Mouse (Mus musculus) layer of hippocampus, adult 9-10 months (tissue): ENCODE measurements around the gene Dapp1.
"Not testable (repeated sequence)": the region's sequence is repeated elsewhere in the genome, so short reads cannot be mapped to it uniquely, and the experiment has no call there.

Experiments used
- DNase-seq: peaks from one replicate; pipeline ENCODE4 v3.0.0; 2022; ENCODE audit warnings: low spot score

The Dapp1 gene

GRCm38 (mm10) chr3:137989405-137989804 lies 8.1 kb upstream of the Dapp1 start:
- DNase-seq, result no peak

DNA sequence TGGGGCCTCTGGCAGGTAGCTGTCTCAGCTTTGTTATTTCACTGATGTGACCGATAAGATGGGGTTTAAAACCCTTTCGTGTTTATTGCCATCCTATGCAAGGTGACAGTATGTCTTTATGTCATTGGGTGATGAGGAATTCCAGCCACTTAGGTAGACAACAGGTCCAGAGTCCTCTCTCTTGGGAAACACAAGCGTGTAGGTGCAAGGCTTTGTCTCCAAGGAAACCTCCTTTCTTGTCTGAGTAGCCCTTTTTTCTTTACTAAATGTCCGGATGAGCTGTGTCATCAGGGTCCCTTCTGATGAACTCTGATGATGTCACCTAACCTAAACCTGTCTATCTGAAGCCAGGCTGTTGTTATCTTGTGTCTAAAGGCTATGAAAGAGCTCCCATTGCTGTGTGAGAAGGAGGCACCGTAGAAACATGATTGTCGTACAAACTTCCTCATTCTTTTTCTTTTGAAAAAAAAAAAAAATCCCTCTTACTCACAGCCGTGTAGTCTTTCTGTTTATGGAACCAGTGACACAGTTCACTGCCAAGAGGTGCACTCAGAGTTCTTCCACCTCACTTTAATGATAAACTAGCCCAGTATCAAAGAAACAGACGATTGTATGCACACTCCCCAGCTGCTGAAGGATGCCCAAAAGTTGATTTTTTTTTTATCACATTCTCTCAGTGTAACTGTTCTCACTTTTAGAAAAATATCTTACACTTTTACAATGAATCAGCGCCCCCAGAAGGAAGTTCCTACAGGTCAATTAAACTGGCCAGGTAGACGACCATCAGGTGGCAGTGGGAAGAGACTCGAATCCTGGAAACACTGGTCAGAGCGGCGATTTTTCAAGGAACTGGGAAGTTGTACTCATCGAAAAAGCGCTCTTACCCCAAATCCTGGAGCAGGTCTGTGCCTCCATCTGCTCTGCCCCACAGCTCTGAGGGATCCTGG lies 637 bp downstream of the Dapp1 start:
- DNase-seq, result no peak

DNA sequence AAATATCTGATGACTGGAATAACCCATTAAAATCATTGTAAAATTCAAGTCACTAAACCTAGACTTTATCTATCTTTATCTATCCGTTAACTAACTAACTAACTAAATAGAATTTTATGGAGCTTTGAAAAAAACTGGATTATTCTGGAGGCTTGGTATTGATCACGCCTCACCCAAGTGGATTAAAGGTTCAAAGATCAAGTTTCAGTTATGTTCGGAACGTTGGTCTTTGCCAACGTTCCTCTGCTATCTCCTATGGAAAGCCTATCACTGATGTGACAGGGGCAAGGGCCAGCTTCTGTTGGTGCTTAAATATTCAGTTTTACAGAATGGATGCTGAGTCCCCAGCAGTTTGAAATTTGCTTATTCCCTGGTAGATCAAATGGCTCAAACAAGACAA lies 3.1 kb downstream of the Dapp1 start:
- DNase-seq, result no peak

DNA sequence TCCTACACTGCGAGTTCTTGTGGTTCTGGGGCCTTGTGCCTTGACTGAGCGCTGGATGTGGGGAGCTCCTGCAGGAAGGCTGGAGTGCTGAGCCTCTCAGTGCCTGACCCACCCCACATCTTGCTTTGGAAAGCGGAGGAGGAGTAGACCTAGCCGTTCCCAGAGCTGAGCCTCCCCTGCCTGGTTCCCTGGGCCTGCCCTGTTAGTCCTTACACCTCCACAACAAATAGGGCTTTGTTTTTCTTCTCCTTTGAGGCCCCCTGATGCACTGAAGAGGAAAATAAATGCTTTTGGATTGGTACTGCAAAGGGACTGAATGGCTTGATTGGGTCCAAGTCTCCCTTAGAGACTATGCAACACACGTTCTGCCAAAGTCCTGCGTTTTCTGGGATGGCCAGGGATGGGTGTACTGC lies 3.7 kb downstream of the Dapp1 start:
- no peak for DNase-seq

DNA sequence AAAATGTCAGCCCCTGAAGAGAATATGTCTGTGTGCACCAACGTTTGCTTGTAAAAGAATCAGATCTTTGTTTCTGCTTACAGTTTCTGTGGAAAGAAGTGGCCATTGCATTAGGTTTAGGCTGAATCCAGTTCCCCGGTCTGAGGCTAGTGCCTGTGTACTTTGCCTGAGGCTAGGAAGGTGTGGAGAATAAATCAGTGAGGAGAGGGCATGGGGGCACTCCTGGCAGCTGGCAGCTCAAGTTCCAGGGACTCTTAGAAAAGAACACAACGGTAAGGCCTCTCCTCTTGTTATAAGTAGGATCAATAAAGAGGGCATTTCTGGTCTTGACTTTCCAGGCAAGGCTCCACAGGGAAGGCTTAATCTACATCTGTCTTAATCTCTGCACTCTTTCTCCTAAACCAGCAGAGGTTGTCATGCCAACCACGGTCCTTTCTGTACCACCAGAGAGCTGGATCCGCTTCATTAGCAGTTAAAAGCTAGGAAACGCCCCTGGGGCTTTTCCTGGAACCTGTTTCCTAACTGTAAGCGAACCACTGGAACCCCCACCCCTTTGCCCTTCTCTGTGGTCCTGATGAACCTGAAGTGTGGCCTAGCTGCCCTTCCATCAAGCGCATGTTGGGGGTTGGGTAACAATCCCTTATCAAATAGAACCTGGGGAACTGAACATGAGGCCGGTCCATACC lies 4.3 kb downstream of the Dapp1 start:
- DNase-seq, result no peak

DNA sequence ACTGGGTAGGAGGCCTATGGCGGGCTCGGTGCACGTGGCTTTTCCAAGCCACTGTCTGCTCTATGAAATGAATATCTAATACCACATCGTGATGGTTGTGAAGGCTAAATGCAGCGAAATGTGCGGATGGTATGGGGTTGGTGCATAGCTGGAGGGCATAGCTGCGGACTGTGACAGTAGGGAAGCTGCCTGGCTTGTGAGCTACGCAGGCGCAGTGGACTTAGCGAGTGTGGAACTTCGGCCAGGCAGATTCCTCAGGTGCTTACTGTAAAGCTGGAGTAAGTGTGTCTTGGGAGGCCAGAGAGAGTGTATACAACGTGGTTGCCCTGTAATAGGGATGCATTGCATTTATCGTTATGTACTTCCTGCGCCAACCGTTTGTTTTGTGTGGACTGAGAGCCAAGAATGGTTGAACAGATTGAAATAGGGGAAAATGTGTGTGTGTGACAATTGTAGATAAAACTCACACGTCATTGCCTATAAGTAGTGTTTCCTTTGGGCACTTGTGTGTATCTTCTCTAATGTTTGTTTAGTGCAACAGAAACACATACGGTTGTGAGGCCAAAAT lies 5.4 kb downstream of the Dapp1 start:
- DNase-seq, result no peak

- DNase-seq, result no peak
Observed at GRCm38 (mm10) chr3:137975435-137975834, 5.9 kb downstream of the Dapp1 start.

GRCm38 (mm10) chr3:137974306-137974705 lies 7.0 kb downstream of the Dapp1 start:
- no peak for DNase-seq

- no peak for DNase-seq
Observed at GRCm38 (mm10) chr3:137972989-137973388, 8.4 kb downstream of the Dapp1 start.

DNA sequence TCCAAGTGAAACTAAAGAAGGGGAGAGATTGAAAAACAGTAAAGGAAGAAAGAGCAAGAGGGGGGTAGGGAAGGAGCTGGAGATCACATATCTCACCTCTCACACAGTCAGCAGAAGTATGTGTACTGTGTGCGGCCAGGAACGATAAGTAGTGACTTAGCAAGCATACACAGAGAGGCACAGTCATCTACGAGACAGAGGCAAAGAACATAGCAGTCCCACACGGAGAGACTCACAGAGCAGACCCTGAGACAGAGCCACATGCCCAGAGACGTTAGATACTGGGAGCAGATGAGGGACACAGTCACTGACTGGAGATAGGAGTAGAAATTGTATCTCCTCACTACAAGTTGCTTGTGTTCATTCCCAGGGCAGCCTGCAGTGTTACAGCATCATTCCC lies 9.1 kb downstream of the Dapp1 start:
- no peak for DNase-seq

- DNase-seq, result no peak
Observed at GRCm38 (mm10) chr3:137969951-137970350, 11.4 kb downstream of the Dapp1 start.

DNA sequence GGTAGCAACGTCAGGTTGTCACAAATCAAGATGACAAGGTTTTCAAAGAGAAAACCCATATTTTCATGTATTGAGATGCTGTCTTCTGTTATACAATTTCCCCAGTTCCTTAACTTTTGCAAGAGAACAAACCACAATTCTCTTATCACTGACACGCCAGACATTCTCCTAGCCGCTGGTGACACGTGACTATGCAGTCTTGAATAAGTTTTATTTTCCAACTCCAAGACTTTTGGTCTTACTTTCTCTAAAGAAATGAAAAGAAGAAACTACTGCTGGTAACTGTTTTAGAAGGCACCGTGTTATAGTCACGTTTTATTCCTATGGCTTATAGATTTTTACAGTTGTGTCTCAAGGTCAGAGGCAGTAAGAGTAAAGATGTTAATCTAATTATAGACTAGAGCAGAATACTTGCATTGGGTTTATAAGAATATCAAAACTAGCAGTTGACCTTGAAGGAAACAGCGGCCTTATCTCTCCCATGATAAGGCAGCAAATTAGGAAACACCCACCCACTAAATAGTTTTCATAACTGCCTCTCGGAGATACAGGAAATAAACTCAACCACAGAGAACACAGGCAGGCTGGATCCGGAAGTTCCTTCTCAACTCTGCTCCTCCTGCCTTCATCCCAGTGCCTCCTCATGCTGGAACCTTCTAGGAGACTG lies 12.4 kb downstream of the Dapp1 start:
- no peak for DNase-seq

DNA sequence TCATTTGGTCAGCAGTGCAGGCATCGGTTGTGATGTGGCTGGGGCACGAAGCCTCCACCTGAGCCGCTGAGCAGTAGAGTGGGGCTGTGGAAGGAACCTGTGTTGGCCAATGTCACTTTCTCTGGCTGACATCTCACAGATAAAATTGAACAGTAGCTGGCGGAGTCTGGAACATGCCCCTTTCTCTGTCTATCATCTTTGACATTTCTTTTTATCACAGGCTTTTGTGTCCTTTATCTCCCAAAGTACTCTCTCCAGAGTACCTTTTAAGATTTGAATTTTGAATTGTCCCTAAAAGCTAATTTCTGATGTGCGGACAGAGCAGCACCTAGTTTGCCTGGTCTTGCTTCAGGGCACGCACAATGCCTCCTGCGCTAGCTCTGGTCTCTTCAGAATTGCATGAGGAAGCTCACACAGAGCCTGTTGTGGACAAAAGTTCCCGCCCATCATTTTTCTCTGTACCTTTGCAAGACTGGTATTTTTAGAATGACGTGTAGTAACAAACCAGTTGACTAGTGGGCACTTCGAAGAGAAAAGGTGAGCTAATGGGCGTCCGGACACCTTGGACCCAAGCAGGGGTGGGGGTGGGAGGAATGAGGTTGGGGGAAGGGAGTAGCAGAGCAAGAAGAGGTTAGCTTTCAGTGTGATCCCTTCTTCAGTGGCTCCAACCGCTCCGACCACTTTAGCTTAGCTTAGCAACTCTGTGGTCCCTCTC lies 13.1 kb downstream of the Dapp1 start:
- no peak for DNase-seq

GRCm38 (mm10) chr3:137964014-137964413 lies 17.3 kb downstream of the Dapp1 start:
- not testable (repeated sequence) for DNase-seq

DNA sequence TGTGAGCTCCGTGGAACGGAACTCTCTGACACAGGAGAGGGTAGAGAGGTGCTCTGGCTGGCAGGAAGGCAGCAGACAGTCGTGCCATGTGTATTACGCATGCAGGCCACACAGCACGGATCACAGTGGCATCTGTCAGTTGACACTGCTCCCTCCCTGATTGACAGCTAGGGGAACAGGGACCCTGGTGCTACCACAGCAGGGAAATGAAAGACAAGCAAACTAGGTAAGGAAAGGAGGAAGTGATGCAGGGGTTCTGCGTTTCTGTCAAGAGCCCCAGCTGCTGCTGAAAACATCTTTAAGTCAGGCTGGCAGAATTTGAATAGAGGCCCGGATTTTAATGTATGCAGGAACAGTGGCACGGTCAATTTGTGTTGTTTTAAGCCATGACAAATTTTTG lies 17.8 kb downstream of the Dapp1 start:
- DNase-seq, result no peak

DNA sequence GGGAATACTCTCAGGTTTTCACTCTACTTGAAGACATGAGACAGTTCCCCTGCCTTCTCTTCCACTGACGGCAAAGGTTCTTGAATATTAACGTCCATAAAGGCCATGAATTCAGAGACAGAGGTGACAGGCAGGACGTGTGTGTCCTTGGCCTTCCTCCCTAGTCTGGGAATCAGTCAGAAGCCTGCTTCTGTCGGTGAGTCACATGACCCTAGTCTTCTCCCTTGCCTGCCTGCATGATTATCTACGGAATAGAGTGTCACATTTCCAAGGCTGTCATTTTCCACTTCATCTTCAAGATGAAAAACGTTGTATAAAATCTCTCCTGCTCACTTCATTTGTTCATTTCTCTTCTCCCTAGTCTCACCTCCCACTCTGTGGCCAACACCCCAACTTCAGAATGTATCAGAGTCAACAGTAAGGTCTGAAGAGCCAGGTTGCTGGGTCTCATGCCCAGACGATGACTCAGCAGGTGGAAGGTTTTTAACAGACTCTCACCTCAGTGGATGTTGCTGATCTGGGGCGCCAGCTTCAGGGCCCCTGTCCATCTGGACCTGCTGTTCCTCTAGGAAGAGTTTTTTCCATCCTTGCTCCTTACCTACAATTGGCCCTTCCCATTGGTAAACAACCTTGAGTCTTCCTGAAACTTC lies 19.5 kb downstream of the Dapp1 start:
- no peak for DNase-seq

DNA sequence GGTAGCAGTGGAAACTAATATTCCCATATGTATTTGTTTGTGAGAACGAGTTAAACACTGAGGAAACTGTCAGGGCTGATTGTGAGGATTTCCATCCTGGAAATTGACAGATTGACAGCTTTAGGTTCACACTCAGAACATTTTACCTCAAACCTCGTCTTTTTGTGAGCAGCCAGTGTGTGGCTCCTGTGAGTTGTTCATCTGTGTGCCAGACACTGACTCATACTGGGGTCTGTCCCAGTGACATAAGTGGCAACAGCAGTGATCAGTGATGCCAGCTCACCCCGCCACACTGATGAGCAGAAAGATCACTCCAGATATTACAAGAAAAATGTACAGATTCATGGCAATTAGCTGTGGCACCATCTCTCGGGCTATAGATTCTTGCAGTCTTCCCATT lies 21.9 kb downstream of the Dapp1 start:
- no peak for DNase-seq

- DNase-seq, result no peak
Observed at GRCm38 (mm10) chr3:137958352-137958751, 23.0 kb downstream of the Dapp1 start.

DNA sequence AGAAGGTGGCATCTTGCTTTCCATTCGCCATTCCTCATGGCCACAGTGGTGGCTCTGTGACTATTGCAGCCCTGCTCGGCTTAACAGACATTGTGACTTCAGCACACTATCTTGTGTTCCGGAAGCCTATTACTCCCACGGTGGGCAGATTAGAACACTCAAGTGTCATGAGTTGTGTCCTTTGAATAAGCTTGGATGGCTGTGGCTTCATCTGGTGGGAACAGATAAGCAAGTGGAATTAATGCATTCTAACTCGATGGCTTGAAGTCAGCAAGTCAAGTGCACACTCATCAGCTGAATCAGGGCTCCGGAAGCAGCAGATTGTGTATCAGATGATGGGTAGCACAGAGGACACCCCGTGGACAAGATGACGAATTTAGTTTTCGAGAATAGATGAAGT lies 23.5 kb downstream of the Dapp1 start:
- DNase-seq, result no peak

GRCm38 (mm10) chr3:137955560-137956081 lies 25.7 kb downstream of the Dapp1 start:
- DNase-seq, result no peak
